Mouse (Mus musculus) heart, embryonic 12.5 days (tissue): ENCODE data around the gene Mpped2. TPM values are rescaled to one million over a fixed set of nuclear protein-coding genes. Genes with fewer than 3 reads are reported as not detected.

Experiments used
- ATAC-seq: fragments of 200-750 bp; cut with Nextera tagmentation; 2 replicates; pipeline ENCODE4 v1.8.0; 2017; ENCODE audit warnings: moderate TSS enrichment, moderate library complexity; ENCODE audit not compliant: insufficient number of reproducible peaks, low FRiP score
- H3K27ac ChIP-seq: fragments of 300-500 bp; sonication (generic); 2 replicates; pipeline ENCODE4 v1.5.1; 2016; ENCODE audit warnings: mild to moderate bottlenecking, moderate library complexity; ENCODE audit not compliant: poor library complexity, severe bottlenecking
- H3K27me3 ChIP-seq: fragments of 300-500 bp; sonication (generic); replicated peaks from 2 replicates; pipeline ENCODE4 v1.6.1; 2016; ENCODE audit warnings: mild to moderate bottlenecking, moderate library complexity
- H3K36me3 ChIP-seq: fragments of 300-500 bp; sonication (generic); 2 replicates; pipeline ENCODE4 v1.6.1; 2016; ENCODE audit warnings: mild to moderate bottlenecking, moderate library complexity
- H3K4me1 ChIP-seq: fragments of 300-500 bp; sonication (generic); replicated peaks from 2 replicates; pipeline ENCODE4 v1.6.1; 2016; ENCODE audit warnings: mild to moderate bottlenecking
- H3K4me2 ChIP-seq: fragments of 300-500 bp; sonication (generic); 2 replicates; pipeline ENCODE4 v1.6.1; 2016; ENCODE audit warnings: mild to moderate bottlenecking, moderate library complexity
- H3K4me3 ChIP-seq: fragments of 300-500 bp; sonication (generic); 2 replicates; pipeline ENCODE4 v1.5.1; 2016; ENCODE audit warnings: mild to moderate bottlenecking
- H3K9ac ChIP-seq: fragments of 300-500 bp; sonication (generic); 2 replicates; pipeline ENCODE4 v1.6.1; 2016; ENCODE audit warnings: mild to moderate bottlenecking, moderate library complexity
- H3K9me3 ChIP-seq: fragments of 300-500 bp; sonication (generic); replicated peaks from 2 replicates; pipeline ENCODE4 v1.6.1; 2016; ENCODE audit warnings: mild to moderate bottlenecking, moderate library complexity
- WGBS: fragments of 180-500 bp; shearing (Covaris S2); methylation state at CpG from one replicate; pipeline ENCODE4 v1.1.7; 2016; 5-methylcytosine and 5-hydroxymethylcytosine counted together
- polyA plus RNA-seq: library from polyadenylated mRNA; unstranded; fragments of >200 nt; fragmentation: Nextera tagmentation; extraction: Ambion mirVana; gene quantifications from 2 replicates; pipeline ENCODE4 v1.2.1, GENCODE M21; 2016

The Mpped2 gene
- polyA plus RNA-seq, 1 experiment from 2014 or later = 114 TPM

- Histone ChIP-seq H3K9ac (no peak overlapping the region), H3K27ac (no peak overlapping the region), H3K4me2 (no peak overlapping the region), H3K4me3 (no peak overlapping the region), H3K4me1 (peaks cover 15% of the 10 kb centered on the region; the same call in 1 of the 2 replicates), H3K36me3 (no peaks in the 10 kb centered on the region), H3K9me3 (no peaks in the 10 kb centered on the region), H3K27me3 (no peaks in the 10 kb centered on the region)
- WGBS = 65% methylated on average over 5 of the region's 5 CpGs
- ATAC-seq = no peak
Measured at GRCm38 (mm10) chr2:106679720-106680455, 13.2 kb upstream of the Mpped2 start.

- no peak for ATAC-seq
- 40% methylated on average over 9 of the region's 9 CpGs for WGBS
Measured at GRCm38 (mm10) chr2:106683185-106683831, 9.8 kb upstream of the Mpped2 start.

GRCm38 (mm10) chr2:106683832-106684231 is 9.2 kb upstream of the Mpped2 start:
- H3K9me3 ChIP-seq = no peaks in the 10 kb centered on the region
- no peaks in the 10 kb centered on the region for H3K36me3 ChIP-seq
- H3K27ac ChIP-seq = peak overlapping the region; percentile 60; the same call in 1 of the 2 replicates
- no peak for ATAC-seq
- no peak overlapping the region for H3K4me2 ChIP-seq
- H3K27me3 ChIP-seq = no peaks in the 10 kb centered on the region
- H3K9ac ChIP-seq = no peak overlapping the region
- WGBS = 49% methylated on average over 4 of the region's 4 CpGs
- H3K4me3 ChIP-seq = no peak overlapping the region
- H3K4me1 ChIP-seq = peaks cover 15% of the 10 kb centered on the region; the same call in 1 of the 2 replicates

More at GRCm38 (mm10) chr2:106683185-106683831, 9.8 kb upstream of the Mpped2 start:
- Histone ChIP-seq H3K36me3 (no peaks in the 10 kb centered on the region), H3K9ac (no peak overlapping the region), H3K27ac (peak overlapping the region; percentile 60), H3K4me2 (peak overlapping the region; percentile 53), H3K4me1 (peaks cover 15% of the 10 kb centered on the region; the same call in 1 of the 2 replicates), H3K9me3 (no peaks in the 10 kb centered on the region), H3K27me3 (no peaks in the 10 kb centered on the region), H3K4me3 (no peak overlapping the region)

GRCm38 (mm10) chr2:106691753-106692363 is 1.2 kb upstream of the Mpped2 start:
- Histone ChIP-seq H3K27me3 (no peaks in the 10 kb centered on the region), H3K9ac (peak overlapping the region; percentile 57; the same call in 1 of the 2 replicates), H3K27ac (no peak overlapping the region; the same call in 1 of the 2 replicates), H3K4me3 (peak overlapping the region; percentile 94; the same call in 1 of the 2 replicates), H3K36me3 (no peaks in the 10 kb centered on the region), H3K4me2 (peak overlapping the region; percentile 89), H3K4me1 (peaks cover 11% of the 10 kb centered on the region; the same call in 1 of the 2 replicates), H3K9me3 (no peaks in the 10 kb centered on the region)
- 9% methylated on average over 6 of the region's 6 CpGs for WGBS
- ATAC-seq = no peak

- Histone ChIP-seq H3K9ac (peak overlapping the region; percentile 96), H3K27me3 (no peaks in the 10 kb centered on the region), H3K4me1 (peaks cover 12% of the 10 kb centered on the region; the same call in 1 of the 2 replicates), H3K9me3 (no peaks in the 10 kb centered on the region), H3K4me3 (peak overlapping the region; percentile 94), H3K4me2 (peak overlapping the region; percentile 89), H3K36me3 (no peaks in the 10 kb centered on the region), H3K27ac (peak overlapping the region; percentile 99)
- WGBS = 2% methylated on average over 14 of the region's 14 CpGs
- no peak for ATAC-seq
Measured at GRCm38 (mm10) chr2:106692405-106692782, 675 bp upstream of the Mpped2 start.

- WGBS = under 1% methylated on average over 89 of the region's 91 CpGs
- H3K36me3 ChIP-seq = no peaks in the 10 kb centered on the region
- H3K27ac ChIP-seq = peak overlapping the region; percentile 99
- H3K27me3 ChIP-seq = no peaks in the 10 kb centered on the region
- H3K9me3 ChIP-seq = no peaks in the 10 kb centered on the region
- peaks cover 17% of the 10 kb centered on the region; the same call in 1 of the 2 replicates for H3K4me1 ChIP-seq
- ATAC-seq = peak; percentile 72
- H3K4me3 ChIP-seq = peak overlapping the region; percentile 94
- peak overlapping the region; percentile 96 for H3K9ac ChIP-seq
- H3K4me2 ChIP-seq = peak overlapping the region; percentile 89
Measured at GRCm38 (mm10) chr2:106693702-106694566, 865 bp downstream of the Mpped2 start.

- Histone ChIP-seq H3K4me3 (peak overlapping the region; percentile 94), H3K27me3 (no peaks in the 10 kb centered on the region), H3K4me2 (peak overlapping the region; percentile 89), H3K9me3 (no peaks in the 10 kb centered on the region), H3K4me1 (peaks cover 18% of the 10 kb centered on the region; the same call in 1 of the 2 replicates), H3K9ac (peak overlapping the region; percentile 96), H3K36me3 (peaks cover 4% of the 10 kb centered on the region), H3K27ac (peak overlapping the region; percentile 99)
- no peak for ATAC-seq
- WGBS = under 1% methylated on average over 10 of the region's 10 CpGs
Measured at GRCm38 (mm10) chr2:106694567-106694885, 1.5 kb downstream of the Mpped2 start.

DNA sequence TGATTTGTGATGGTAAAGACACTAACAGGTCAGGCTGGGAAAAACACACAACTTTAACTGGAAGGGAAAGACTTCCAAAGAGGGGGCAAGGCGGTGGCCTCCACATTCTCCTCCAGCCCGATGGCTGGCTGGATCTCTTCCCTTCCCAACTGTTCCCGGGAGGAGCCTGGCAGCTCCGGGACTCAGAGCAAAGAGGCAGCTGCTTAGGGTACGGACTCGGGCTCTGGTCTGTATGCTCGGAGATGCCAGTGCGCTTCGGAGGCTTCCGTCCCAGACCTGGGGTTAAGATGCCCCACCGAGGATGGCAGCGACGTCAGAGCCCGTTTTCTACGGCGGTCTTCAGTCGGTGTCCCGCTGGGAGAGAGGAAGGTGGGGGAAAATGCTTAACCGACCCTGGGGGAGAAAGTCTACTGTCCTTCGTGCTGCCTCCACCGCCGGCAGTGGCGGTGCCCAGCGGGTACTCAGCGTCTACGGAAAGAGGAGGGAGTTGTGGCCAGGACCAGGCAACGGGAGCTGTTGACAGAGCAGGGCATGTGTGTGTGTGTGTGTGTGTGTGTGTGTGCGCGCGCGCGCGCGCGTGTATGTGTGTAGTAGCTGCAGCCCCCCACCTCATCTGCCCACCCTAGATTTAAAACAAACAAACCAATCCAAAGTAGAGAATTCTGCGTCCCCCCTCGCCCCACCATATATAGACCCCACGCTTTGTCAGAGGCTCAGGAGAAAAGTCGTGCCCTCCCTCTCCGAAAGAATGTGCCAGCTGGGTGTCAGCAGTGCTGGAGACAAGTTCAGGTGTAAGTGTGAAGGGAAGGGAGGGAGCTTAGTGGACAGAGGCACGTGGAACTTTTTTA is 2.0 kb downstream of the Mpped2 start:
- H3K9ac ChIP-seq = peak overlapping the region; percentile 96
- peak overlapping the region; percentile 94 for H3K4me3 ChIP-seq
- H3K36me3 ChIP-seq = peaks cover 10% of the 10 kb centered on the region
- H3K27me3 ChIP-seq = no peaks in the 10 kb centered on the region
- 0% methylated on average over 41 of the region's 41 CpGs for WGBS
- peak overlapping the region; percentile 89 for H3K4me2 ChIP-seq
- no peaks in the 10 kb centered on the region for H3K9me3 ChIP-seq
- H3K4me1 ChIP-seq = peaks cover 21% of the 10 kb centered on the region; the same call in 1 of the 2 replicates
- ATAC-seq = peak; percentile 55; the same call in 1 of the 2 replicates
- H3K27ac ChIP-seq = peak overlapping the region; percentile 99

DNA sequence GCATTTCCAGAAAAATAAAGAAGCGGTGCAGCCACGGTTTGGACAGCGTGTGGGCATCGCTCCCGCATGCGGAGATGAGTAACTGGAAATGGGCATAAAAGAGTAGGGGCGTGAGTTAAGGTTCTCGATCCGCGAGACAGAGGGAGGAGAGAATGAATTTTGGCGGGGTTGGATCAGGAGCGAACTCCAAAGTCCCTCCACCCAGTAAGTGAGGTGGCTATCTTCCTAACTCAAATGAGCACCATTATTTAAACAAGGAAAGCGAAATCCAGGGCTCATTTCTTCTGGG is 2.6 kb downstream of the Mpped2 start:
- no peak for ATAC-seq
- peak overlapping the region; percentile 96 for H3K9ac ChIP-seq
- peaks cover 16% of the 10 kb centered on the region for H3K36me3 ChIP-seq
- no peaks in the 10 kb centered on the region for H3K9me3 ChIP-seq
- no peaks in the 10 kb centered on the region for H3K27me3 ChIP-seq
- H3K4me2 ChIP-seq = peak overlapping the region; percentile 89
- WGBS = 2% methylated on average over 13 of the region's 13 CpGs
- H3K4me3 ChIP-seq = peak overlapping the region; percentile 94
- H3K27ac ChIP-seq = peak overlapping the region; percentile 99
- peaks cover 21% of the 10 kb centered on the region; the same call in 1 of the 2 replicates for H3K4me1 ChIP-seq

GRCm38 (mm10) chr2:106696372-106696771 is 3.3 kb downstream of the Mpped2 start:
- Histone ChIP-seq H3K4me1 (peaks cover 21% of the 10 kb centered on the region; the same call in 1 of the 2 replicates), H3K27ac (peak overlapping the region; percentile 19; the same call in 1 of the 2 replicates), H3K4me3 (peak overlapping the region; percentile 94), H3K9me3 (no peaks in the 10 kb centered on the region), H3K27me3 (no peaks in the 10 kb centered on the region), H3K9ac (peak overlapping the region; percentile 64), H3K4me2 (peak overlapping the region; percentile 61), H3K36me3 (peaks cover 23% of the 10 kb centered on the region)
- WGBS = 69% methylated on average over 8 of the region's 8 CpGs
- ATAC-seq = no peak
